Mouse (Mus musculus): ENCODE measurements around the gene Olfr726. TPM values are rescaled to one million over a fixed set of nuclear protein-coding genes. Genes with fewer than 3 reads are reported as not detected.

Olfr726 gene
- total and polyA plus RNA-seq, 2 experiments from 2014 or later: not detected

GRCm38 (mm10) chr14:50040275-50040674, 50.5 kb downstream of the Olfr726 start, which contains the start of gene Olfr725:
Gene Olfr725, minus strand, starts transcription at chr14:50040375.
- H3K4me2 ChIP-seq (ENCODE audit: low read depth, low read length, poor library complexity, severe bottlenecking): no peak within 1 kb of the TSS
- DNase-seq (ENCODE audit: low spot score) (no peak), ATAC-seq (ENCODE audit: low FRiP score) (no peak)
- no peak within 1 kb of the TSS for H3K9ac ChIP-seq (replicated peaks; ENCODE audit: low read length, poor library complexity, severe bottlenecking)
- H3K36me3 ChIP-seq (ENCODE audit: insufficient read depth, low read length): no peaks in the 10 kb centered on the region
- no peak for TF ChIP-seq CTCF (IDR thresholded peaks at IDR 0.05)
- H3K9me3 ChIP-seq (ENCODE audit: low read length): no peaks in the 10 kb centered on the region
- no peaks in the 10 kb centered on the region for H3K27me3 ChIP-seq (ENCODE audit: insufficient read depth, low read length)
- no peak within 1 kb of the TSS for H3K27ac ChIP-seq (ENCODE audit: low read depth, low read length)
- no peak within 1 kb of the TSS for H3K4me3 ChIP-seq (ENCODE audit: low read depth, low read length)
- no peaks in the 10 kb centered on the region for H3K4me1 ChIP-seq (ENCODE audit: insufficient read depth, low read length)

Other genes with a start within 250 kb of the Olfr726 start
- gene Olfr722, start 189.0 kb downstream of the Olfr726 start, total RNA-seq (2014; rRNA removed): not detected in 2 replicates
- not detected in 2 replicates for gene Olfr722, start 189.0 kb downstream of the Olfr726 start, polyA plus RNA-seq (2015; fragmentation: Nextera tagmentation; extraction: Ambion mirVana)
- gene Olfr723, start 159.2 kb downstream of the Olfr726 start, total RNA-seq (2014; rRNA removed): not detected in 2 replicates
- not detected in 2 replicates for gene Olfr723, start 159.2 kb downstream of the Olfr726 start, polyA plus RNA-seq (2015; fragmentation: Nextera tagmentation; extraction: Ambion mirVana)
- not detected in 2 replicates for gene Olfr724, start 127.7 kb downstream of the Olfr726 start, total RNA-seq (2014; rRNA removed)
- not detected in 2 replicates for gene Olfr724, start 127.7 kb downstream of the Olfr726 start, polyA plus RNA-seq (2015; fragmentation: Nextera tagmentation; extraction: Ambion mirVana)
- gene Olfr725, start 50.6 kb downstream of the Olfr726 start, total RNA-seq (2014; rRNA removed): not detected in 2 replicates
- gene Olfr725, start 50.6 kb downstream of the Olfr726 start, polyA plus RNA-seq (2015; fragmentation: Nextera tagmentation; extraction: Ambion mirVana): not detected in 2 replicates
- gene Olfr727, start 32.2 kb upstream of the Olfr726 start, total RNA-seq (2014; rRNA removed): not detected in 2 replicates
- gene Olfr727, start 32.2 kb upstream of the Olfr726 start, polyA plus RNA-seq (2015; fragmentation: Nextera tagmentation; extraction: Ambion mirVana): not detected in 2 replicates
- gene Olfr728, start 51.7 kb upstream of the Olfr726 start, total RNA-seq (2014; rRNA removed): not detected in 2 replicates
- gene Olfr728, start 51.7 kb upstream of the Olfr726 start, polyA plus RNA-seq (2015; fragmentation: Nextera tagmentation; extraction: Ambion mirVana): not detected in 2 replicates
- gene Olfr729, start 62.0 kb upstream of the Olfr726 start, total RNA-seq (2014; rRNA removed): not detected in 2 replicates
- gene Olfr729, start 62.0 kb upstream of the Olfr726 start, polyA plus RNA-seq (2015; fragmentation: Nextera tagmentation; extraction: Ambion mirVana): not detected in 2 replicates
- not detected in 2 replicates for gene Olfr730, start 97.2 kb upstream of the Olfr726 start, total RNA-seq (2014; rRNA removed)
- not detected in 2 replicates for gene Olfr730, start 97.2 kb upstream of the Olfr726 start, polyA plus RNA-seq (2015; fragmentation: Nextera tagmentation; extraction: Ambion mirVana)
- gene Olfr731, start 150.9 kb upstream of the Olfr726 start, total RNA-seq (2014; rRNA removed): not detected in 2 replicates
- gene Olfr731, start 150.9 kb upstream of the Olfr726 start, polyA plus RNA-seq (2015; fragmentation: Nextera tagmentation; extraction: Ambion mirVana): not detected in 2 replicates
- not detected in 2 replicates for gene Olfr732, start 193.3 kb upstream of the Olfr726 start, total RNA-seq (2014; rRNA removed)
- gene Olfr732, start 193.3 kb upstream of the Olfr726 start, polyA plus RNA-seq (2015; fragmentation: Nextera tagmentation; extraction: Ambion mirVana): not detected in 2 replicates
- gene Olfr733, start 210.6 kb upstream of the Olfr726 start, total RNA-seq (2014; rRNA removed): not detected in 2 replicates
- gene Olfr733, start 210.6 kb upstream of the Olfr726 start, polyA plus RNA-seq (2015; fragmentation: Nextera tagmentation; extraction: Ambion mirVana): not detected in 2 replicates
- not detected in 2 replicates for gene Olfr734, start 235.8 kb upstream of the Olfr726 start, total RNA-seq (2014; rRNA removed)
- gene Olfr734, start 235.8 kb upstream of the Olfr726 start, polyA plus RNA-seq (2015; fragmentation: Nextera tagmentation; extraction: Ambion mirVana): not detected in 2 replicates

Measured in midbrain, postnatal 0 days (tissue).